Mouse (Mus musculus) B cell, adult (primary cell): ENCODE data around the gene Olfr605. TPM values are rescaled to one million over a fixed set of nuclear protein-coding genes. Genes with fewer than 3 reads are reported as not detected.

Experiments
- total RNA-seq: library from RNA; stranded (reverse); gene quantifications from 4 replicates; pipeline ENCODE4 v1.2.4, GENCODE M21; 2023; ENCODE audit not compliant: inconsistent age

The Olfr605 gene
- not detected in 4 replicates for total RNA-seq

DNA sequence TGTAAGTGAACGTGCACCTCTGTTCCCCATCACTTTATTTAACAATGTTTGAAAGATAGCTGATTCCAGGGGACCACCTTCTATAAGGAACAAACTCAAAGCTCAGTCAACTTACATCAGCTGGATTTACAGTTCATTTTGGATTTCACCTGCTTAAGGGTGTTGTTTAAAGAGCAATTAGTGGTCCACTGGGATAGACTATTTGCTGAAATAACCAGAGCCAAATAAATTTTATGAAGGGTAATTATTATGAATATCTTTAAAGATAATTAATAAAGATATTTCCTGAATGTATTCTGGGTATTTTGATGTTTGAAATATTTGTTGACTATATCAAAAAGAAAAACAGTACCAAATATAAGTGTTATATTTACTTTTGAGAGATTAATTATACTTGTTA lies at the start of gene Olfr605:
Olfr605 (minus strand) TSS at position 101 of the 400 bp plus-strand sequence.

DNA sequence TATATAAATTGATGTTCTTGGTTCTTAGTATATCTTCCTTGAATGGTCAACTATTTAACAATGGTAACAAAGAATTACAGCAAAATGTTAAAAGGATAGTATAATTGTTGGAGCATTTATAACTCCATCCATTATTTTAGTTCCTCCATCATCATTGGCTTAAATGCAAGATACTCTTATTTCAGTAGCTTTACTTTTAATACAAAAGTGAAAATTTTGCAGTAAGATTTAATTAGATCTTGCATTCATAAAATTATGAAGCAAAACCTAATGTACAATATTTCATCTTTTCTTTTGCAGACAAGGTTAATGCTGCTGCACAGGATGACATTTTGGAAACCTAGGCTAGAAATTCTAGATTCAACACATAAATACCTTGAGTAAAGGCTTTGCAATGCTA lies 24.3 kb upstream of the Olfr605 start, which contains the start of gene Olfr608:
Olfr608 (plus strand) TSS at position 301 of the 400 bp plus-strand sequence.

DNA sequence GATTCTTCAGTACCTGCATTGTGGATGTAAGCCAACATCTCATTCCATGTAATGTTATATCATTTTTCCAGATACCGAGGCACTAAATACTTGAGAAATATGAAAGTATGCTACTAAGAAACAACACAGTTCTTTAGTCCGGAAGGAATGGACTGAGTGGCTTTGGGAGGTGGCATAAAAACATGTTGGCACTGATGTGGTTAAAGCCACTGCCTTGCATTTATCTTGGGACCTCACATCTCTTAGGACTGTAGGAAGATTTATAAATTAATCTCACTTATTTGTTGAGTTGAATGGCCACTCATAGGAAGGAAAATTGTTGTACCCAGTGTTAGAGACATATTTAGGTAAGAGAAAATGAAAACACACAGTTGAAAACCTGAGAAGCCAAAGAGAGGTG lies 3.5 kb upstream of the Olfr605 start, which contains the start of gene Olfr606:
Olfr606 (plus strand) TSS at position 301 of the 400 bp plus-strand sequence.

DNA sequence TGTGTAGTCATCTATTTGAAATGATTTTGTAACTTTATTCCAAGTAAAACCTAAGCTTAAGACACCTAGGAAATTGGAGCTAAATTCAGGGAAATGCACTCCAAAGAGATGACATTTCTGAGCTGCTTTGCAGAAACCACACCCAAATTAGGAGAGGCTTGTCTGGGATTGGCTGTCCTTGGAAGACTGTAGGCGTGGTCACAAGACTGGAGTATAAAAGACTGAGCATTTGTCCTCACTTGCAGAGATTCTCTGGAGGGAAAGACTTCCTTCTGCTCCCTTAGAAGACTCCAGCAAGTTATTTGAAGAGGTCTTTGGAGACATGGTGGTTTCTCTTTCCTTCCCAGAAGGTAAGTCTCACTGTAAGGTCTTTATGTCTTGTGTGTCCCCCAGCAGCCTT lies 30.5 kb downstream of the Olfr605 start, which contains the start of gene Usp17lc:
Usp17lc (plus strand) TSS at position 301 of the 400 bp plus-strand sequence.

Other genes with a start within 250 kb of the Olfr605 start
- gene Olfr593, start 233.6 kb downstream of the Olfr605 start, total RNA-seq, result not detected in 4 replicates
- not detected in 4 replicates for gene Olfr594, start 228.4 kb downstream of the Olfr605 start, total RNA-seq
- gene Usp17ld, start 192.9 kb downstream of the Olfr605 start, total RNA-seq, result not detected in 4 replicates
- gene Olfr596, start 139.8 kb downstream of the Olfr605 start, total RNA-seq, result not detected in 4 replicates
- gene Olfr597, start 129.1 kb downstream of the Olfr605 start, total RNA-seq, result not detected in 4 replicates
- gene Olfr598, start 121.9 kb downstream of the Olfr605 start, total RNA-seq, result not detected in 4 replicates
- gene Olfr599, start 109.5 kb downstream of the Olfr605 start, total RNA-seq, result not detected in 4 replicates
- gene Olfr600, start 95.8 kb downstream of the Olfr605 start, total RNA-seq, result not detected in 4 replicates
- gene Olfr601, start 82.8 kb downstream of the Olfr605 start, total RNA-seq, result not detected in 4 replicates
- not detected in 4 replicates for gene Olfr603, start 59.3 kb downstream of the Olfr605 start, total RNA-seq
- not detected in 4 replicates for gene Usp17lc, start 30.4 kb downstream of the Olfr605 start, total RNA-seq
- not detected in 4 replicates for gene Olfr606, start 3.6 kb upstream of the Olfr605 start, total RNA-seq
- gene Olfr607, start 18.7 kb upstream of the Olfr605 start, total RNA-seq, result not detected in 4 replicates
- not detected in 4 replicates for gene Olfr608, start 24.4 kb upstream of the Olfr605 start, total RNA-seq
- not detected in 4 replicates for gene Olfr609, start 52.6 kb upstream of the Olfr605 start, total RNA-seq
- gene Olfr610, start 66.7 kb upstream of the Olfr605 start, total RNA-seq, result not detected in 4 replicates
- gene Olfr611, start 75.4 kb upstream of the Olfr605 start, total RNA-seq, result not detected in 4 replicates
- gene Olfr612, start 97.3 kb upstream of the Olfr605 start, total RNA-seq, result not detected in 4 replicates
- gene Olfr613, start 102.6 kb upstream of the Olfr605 start, total RNA-seq, result not detected in 4 replicates
- gene Olfr615, start 110.6 kb upstream of the Olfr605 start, total RNA-seq, result not detected in 4 replicates
- gene Olfr616, start 123.7 kb upstream of the Olfr605 start, total RNA-seq, result not detected in 4 replicates
- not detected in 4 replicates for gene Olfr617, start 127.6 kb upstream of the Olfr605 start, total RNA-seq
- gene Olfr618, start 144.7 kb upstream of the Olfr605 start, total RNA-seq, result not detected in 4 replicates
- gene Olfr619, start 155.1 kb upstream of the Olfr605 start, total RNA-seq, result not detected in 4 replicates
- not detected in 4 replicates for gene Olfr620, start 167.1 kb upstream of the Olfr605 start, total RNA-seq
- gene Olfr622, start 197.3 kb upstream of the Olfr605 start, total RNA-seq, result not detected in 4 replicates
- not detected in 4 replicates for gene Olfr623, start 218.3 kb upstream of the Olfr605 start, total RNA-seq
- not detected in 4 replicates for gene Olfr624, start 225.8 kb upstream of the Olfr605 start, total RNA-seq
- not detected in 4 replicates for gene Olfr625-ps1, start 237.3 kb upstream of the Olfr605 start, total RNA-seq